Mouse (Mus musculus) heart, postnatal 0 days (tissue): ENCODE data around the gene Fopnl.

ENCODE experiments used
- CTCF ChIP-seq: IDR thresholded peaks from 2 replicates; pipeline ENCODE4 v1.5.1; 2016; ENCODE audit warnings: antibody characterized with exemption, control low read depth, low read depth
- EP300 ChIP-seq: IDR thresholded peaks from 2 replicates; pipeline ENCODE4 v1.6.1; 2016; ENCODE audit warnings: antibody characterized with exemption, low read depth

- TF ChIP-seq CTCF (no peak), EP300 (no peak)
Observed at GRCm38 (mm10) chr16:14319681-14320080, 2.5 kb upstream of the Fopnl start.
